Mouse (Mus musculus) heart, embryonic 13.5 days (tissue): ENCODE data around the gene Gfm1. TPM values are rescaled to one million over a fixed set of nuclear protein-coding genes. Genes with fewer than 3 reads are reported as not detected.

ENCODE experiments used
- ATAC-seq: fragments of 200-750 bp; cut with Nextera tagmentation; 2 replicates; pipeline ENCODE4 v1.8.0; 2017; ENCODE audit warnings: moderate TSS enrichment; ENCODE audit not compliant: insufficient number of reproducible peaks, low FRiP score, low TSS enrichment; ENCODE audit errors: extremely low read depth
- H3K27ac ChIP-seq: fragments of 300-500 bp; sonication (generic); replicated peaks from 2 replicates; pipeline ENCODE4 v1.5.1; 2015; ENCODE audit warnings: moderate library complexity, mild to moderate bottlenecking, inconsistent platforms
- H3K27me3 ChIP-seq: fragments of 300-500 bp; sonication (generic); replicated peaks from 2 replicates; pipeline ENCODE4 v1.6.1; 2015; ENCODE audit warnings: mild to moderate bottlenecking, inconsistent platforms
- H3K36me3 ChIP-seq: fragments of 300-500 bp; sonication (generic); 2 replicates; pipeline ENCODE4 v1.6.1; 2015; ENCODE audit warnings: mild to moderate bottlenecking, inconsistent platforms
- H3K4me1 ChIP-seq: fragments of 300-500 bp; sonication (generic); 2 replicates; pipeline ENCODE4 v1.6.1; 2015; ENCODE audit warnings: inconsistent platforms
- H3K4me2 ChIP-seq: fragments of 300-500 bp; sonication (generic); 2 replicates; pipeline ENCODE4 v1.6.1; 2015; ENCODE audit warnings: inconsistent platforms, mild to moderate bottlenecking, moderate library complexity
- H3K4me3 ChIP-seq: fragments of 300-500 bp; sonication (generic); 2 replicates; pipeline ENCODE4 v1.5.1; 2015; ENCODE audit warnings: moderate library complexity, mild to moderate bottlenecking, inconsistent platforms
- H3K9ac ChIP-seq: fragments of 300-500 bp; sonication (generic); 2 replicates; pipeline ENCODE4 v1.6.1; 2015; ENCODE audit warnings: inconsistent platforms, mild to moderate bottlenecking, moderate library complexity
- H3K9me3 ChIP-seq: fragments of 300-500 bp; sonication (generic); 2 replicates; pipeline ENCODE4 v1.6.1; 2016; ENCODE audit warnings: inconsistent platforms
- WGBS: fragments of 180-500 bp; shearing (Covaris S2); methylation state at CpG from one replicate; pipeline ENCODE4 v1.1.7; 2015; ENCODE audit warnings: mixed read lengths; 5-methylcytosine and 5-hydroxymethylcytosine counted together
- polyA plus RNA-seq: library from polyadenylated mRNA; unstranded; fragments of >200 nt; fragmentation: Nextera tagmentation; extraction: Ambion mirVana; gene quantifications from 2 replicates; pipeline ENCODE4 v1.2.1, GENCODE M21; 2015

Gene Gfm1
- polyA plus RNA-seq, 1 experiment from 2014 or later, result 97.6 TPM

- Histone ChIP-seq H3K4me3 (no peak overlapping the region), H3K27me3 (no peaks in the 10 kb centered on the region), H3K9ac (no peak overlapping the region), H3K4me1 (peaks cover 8% of the 10 kb centered on the region), H3K9me3 (no peaks in the 10 kb centered on the region), H3K27ac (no peak overlapping the region), H3K36me3 (no peaks in the 10 kb centered on the region), H3K4me2 (no peak overlapping the region)
- no peak for ATAC-seq
- WGBS, result 63% methylated on average over 6 of the region's 6 CpGs
Observed at GRCm38 (mm10) chr3:67524768-67525167, 94.9 kb downstream of the Gfm1 start.

Other genes with a start within 250 kb of the Gfm1 start
- 209 and 223 TPM in 2 replicates for gene Mlf1, start 56.0 kb upstream of the Gfm1 start, polyA plus RNA-seq
- not detected in 2 replicates for gene Gm17402, start 54.9 kb upstream of the Gfm1 start, polyA plus RNA-seq
- 62.4 and 64.3 TPM in 2 replicates for gene Lxn, start 33.8 kb downstream of the Gfm1 start, polyA plus RNA-seq
- gene Rarres1, start 85.4 kb downstream of the Gfm1 start, polyA plus RNA-seq, result 1.0 and 1.1 TPM in 2 replicates
- gene Mfsd1, start 152.6 kb downstream of the Gfm1 start, polyA plus RNA-seq, result 39.5 and 40.3 TPM in 2 replicates